Mouse (Mus musculus): ENCODE data around the gene Cad. TPM values are rescaled to one million over a fixed set of nuclear protein-coding genes. Genes with fewer than 3 reads are reported as not detected.
A peak's percentile ranks its signal among the peaks of the same experiment; 100 is the strongest.

Gene Cad
- total RNA-seq, 2 experiments from 2014 or later, result 16.9 to 18.0 TPM

DNA sequence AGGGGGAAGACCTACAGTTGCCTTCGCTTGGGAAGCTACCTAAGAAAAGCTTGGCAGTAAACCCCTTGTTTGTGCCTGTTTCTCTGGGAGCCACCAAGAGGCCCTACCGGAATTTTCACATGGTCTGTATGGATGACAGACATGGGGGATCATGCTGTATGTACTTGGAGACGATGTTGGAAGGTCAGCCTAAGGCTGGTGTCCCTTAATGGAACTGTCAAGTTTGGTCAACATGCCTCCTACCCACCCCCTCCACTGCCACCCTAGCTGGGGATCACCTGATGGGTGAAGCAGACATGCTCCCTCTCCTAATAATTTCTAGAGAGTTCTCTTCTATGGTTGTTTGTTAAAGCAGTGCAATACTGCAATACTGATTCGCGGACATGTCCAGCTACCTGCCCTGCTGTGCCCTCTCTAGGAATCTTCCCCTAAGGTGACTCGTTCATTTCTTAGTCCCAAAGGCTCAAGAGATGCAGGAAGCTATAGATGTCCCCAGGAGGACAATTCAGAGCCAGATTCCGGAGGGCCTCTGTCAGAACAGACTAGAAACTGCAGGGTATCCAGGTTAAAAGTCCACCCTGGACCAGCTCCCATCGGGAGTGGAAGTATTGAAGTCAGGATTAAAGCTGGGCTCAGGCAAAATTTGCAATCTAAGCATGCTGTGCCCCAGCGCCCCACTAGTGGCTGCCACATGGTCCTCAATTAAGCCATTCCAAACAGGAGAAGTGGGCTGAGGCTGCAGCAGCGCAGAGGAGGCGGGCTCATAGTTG is 41.3 kb downstream of the Cad start:
- no peak for DNase-seq (ENCODE audit: extremely low spot score in 1 of 2, low spot score in 1 of 2)

DNA sequence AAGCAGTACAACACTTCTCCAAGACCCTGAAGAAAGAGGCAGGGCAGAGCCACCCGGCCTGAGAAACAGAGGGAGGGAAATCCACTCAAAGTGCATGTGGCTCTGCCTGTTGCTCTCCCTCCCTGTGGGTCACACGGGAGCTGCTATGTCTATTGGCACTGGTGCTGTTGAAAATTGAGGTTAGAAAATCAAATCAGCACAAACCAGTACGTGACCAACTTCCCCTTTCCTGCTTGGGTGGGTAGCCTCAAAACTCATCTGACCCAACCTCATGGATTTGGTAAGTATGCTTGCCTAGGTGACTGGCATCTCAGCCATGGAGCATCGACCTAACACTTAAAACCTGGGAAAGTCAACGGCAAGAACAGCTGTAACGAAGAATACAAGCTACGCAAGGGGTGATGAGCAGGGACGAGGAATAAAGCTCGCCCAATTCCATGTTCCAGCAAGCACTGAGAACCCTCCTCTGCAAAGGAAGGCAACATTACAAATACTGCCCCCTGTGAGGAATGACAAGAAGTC is 51.3 kb downstream of the Cad start, which contains the start of gene Dnajc5g:
Gene Dnajc5g, plus strand, starts transcription at position 472 of the 522 bp plus-strand sequence.
- no peak for DNase-seq (ENCODE audit: extremely low spot score in 1 of 2, low spot score in 1 of 2)

DNA sequence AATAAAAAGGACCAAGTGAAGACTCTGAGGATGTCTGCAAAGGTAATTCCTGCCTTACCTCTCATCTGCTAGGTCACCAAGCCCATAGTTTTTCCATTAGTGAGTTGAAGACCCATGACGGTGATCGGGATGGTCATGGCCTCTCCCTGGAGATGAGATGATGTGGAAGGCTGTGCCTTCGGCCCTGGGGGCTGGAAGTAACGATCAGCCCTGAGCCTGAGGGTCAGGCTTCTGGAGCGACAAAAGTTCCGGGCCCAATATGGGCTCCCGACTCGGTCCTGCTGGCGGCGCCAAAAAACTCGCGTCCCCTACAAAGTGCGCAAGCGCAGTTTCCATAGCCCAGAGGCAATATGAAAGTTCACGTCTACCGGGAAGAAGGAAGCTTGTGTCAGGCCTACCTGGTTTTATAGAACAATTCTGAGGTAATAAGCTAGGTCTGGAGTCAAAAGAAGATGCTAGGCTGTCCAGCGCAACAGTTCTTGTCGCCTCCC is 53.5 kb downstream of the Cad start, which contains the start of gene Slc30a3:
Gene Slc30a3, minus strand, starts transcription at position 238 of the 491 bp plus-strand sequence.
- DNase-seq (ENCODE audit: extremely low spot score in 1 of 2, low spot score in 1 of 2), result no peak

DNA sequence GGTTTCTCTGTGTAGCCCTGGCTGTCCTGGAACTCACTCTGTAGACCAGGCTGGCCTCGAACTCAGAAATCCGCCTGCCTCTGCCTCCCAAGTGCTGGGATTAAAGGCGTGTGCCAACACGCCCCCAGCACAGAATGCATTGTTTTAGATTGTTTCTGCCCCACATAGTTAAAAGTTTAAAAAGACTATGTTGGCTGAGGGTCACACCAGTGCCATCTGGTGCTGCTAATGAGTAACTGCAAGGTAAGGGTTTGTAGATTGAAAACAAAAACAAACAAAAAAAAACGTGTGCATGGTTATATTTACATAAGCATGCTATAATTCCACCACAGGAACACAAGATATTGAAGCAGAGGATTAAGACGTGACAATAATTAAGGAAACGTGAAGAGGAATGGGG is 56.2 kb downstream of the Cad start:
- no peak for DNase-seq (ENCODE audit: extremely low spot score in 1 of 2, low spot score in 1 of 2)

DNA sequence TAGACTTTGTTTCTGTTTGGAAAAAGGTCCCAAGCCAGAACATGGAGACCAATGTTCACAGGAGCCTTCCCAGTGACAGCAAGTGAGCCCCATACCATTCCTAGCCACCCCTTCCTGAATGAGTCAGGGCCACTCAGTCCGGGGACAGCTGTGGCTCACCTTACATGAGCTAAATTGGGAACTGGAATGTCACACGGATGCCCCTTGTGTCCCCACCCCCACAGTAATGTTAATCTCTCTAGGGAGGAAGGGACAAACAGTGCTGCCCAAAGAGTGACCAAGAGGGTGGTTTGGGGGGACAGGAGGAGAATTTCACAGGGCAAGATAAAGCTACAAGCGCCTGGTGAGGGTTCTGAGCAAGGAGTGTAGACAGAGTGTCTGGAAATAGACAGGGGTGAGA is 61.8 kb downstream of the Cad start, which contains the start of gene Trim54:
Gene Trim54, plus strand, starts transcription at position 359 of the 400 bp plus-strand sequence.
- DNase-seq (ENCODE audit: extremely low spot score in 1 of 2, low spot score in 1 of 2), result no peak

DNA sequence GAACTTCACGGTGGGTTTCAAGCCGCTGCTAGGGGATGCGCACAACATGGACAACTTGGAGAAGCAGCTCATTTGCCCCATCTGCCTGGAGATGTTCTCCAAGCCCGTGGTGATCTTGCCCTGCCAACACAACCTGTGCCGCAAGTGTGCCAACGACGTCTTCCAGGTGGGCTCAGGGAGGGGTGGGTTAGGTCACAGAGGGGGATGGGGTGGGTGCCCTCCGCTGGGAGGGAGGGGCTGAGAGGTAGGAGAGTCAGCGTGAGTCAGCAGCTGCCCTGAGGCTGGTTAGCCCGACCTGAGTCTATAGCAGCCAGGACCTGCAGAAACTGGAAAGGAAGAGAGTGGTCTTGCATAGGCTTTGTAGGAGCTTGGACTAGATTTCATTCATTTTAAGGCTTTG is 62.3 kb downstream of the Cad start:
- no peak for DNase-seq (ENCODE audit: extremely low spot score in 1 of 2, low spot score in 1 of 2)

DNA sequence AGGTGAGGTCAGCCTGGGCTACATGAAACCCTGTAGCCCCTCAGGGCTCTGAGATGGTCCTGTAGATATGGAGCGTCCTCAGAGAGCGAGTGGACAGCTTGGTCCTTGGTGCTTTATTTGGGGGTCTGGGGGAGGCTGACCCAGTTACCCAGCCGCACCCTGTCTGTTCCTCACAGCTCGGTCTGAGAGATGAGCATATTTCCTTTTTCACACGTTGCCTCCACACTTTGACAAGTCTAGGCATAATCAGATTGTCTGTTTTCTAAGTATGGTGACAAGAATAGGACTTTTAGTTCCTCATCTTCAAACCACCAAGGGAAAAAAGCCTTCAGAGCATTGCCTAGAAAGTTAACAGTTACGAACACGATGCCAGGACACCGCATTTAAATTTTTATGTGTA is 66.5 kb downstream of the Cad start:
- DNase-seq (ENCODE audit: extremely low spot score in 1 of 2, low spot score in 1 of 2), result no peak

DNA sequence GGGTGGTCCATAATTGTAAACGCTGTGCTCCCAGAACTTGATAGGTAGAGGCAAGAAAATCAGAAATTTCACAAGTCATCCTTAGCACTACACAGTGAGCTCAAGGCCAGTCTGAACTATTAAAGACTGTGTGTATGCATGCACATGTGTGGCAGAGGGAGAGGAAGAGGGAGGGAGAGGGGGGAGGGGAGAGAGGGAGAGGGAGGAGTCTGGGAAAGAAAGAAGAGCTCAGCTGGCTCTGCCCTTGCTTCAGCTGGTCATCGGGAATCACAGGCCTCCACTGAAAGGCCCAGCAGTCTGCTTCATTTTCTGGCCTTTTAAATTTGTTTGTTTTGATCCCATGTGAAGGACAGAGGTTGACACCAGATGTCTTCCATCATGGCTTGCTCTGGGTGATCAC is 68.9 kb downstream of the Cad start:
- no peak for DNase-seq (ENCODE audit: extremely low spot score in 1 of 2, low spot score in 1 of 2)

DNA sequence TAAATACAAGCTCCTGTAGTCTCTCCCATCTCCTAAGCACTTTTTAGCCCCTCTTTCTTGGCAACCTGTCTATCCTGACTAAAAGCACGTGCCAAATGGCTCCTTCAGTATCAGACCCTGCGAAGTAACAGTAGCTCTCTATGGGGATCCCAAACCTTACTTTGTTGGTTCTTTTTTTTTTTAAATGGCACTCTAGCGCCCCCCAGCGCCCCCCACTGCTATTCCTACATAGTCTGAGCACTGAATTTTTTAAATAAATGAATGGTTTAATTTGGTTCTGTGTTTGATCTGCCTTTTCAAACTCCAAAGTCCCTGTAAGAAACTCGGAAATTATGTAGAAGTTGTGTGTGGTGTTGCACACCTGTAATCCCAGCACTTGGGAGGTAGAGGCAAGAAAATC is 71.5 kb downstream of the Cad start:
- peak in 1 of 2 experiments; percentile 16 for DNase-seq (ENCODE audit: extremely low spot score in 1 of 2, low spot score in 1 of 2)

Other genes starting within 250 kb of the Cad start
- gene Mapre3, start 240.1 kb upstream of the Cad start, total RNA-seq (2021), result 100 to 1,000 TPM; 230 to 250 TPM
- 10 to 100 TPM; 60.4 to 60.8 TPM for gene Tmem214, start 186.8 kb upstream of the Cad start, total RNA-seq (2021)
- 10 to 100 TPM; 13.0 to 14.5 TPM for gene Agbl5, start 166.1 kb upstream of the Cad start, total RNA-seq (2021)
- 100 to 1,000 TPM in 1 of 2 experiments, 10 to 100 TPM in 1; 92.7 to 101 TPM for gene Ost4, start 147.0 kb upstream of the Cad start, total RNA-seq (2021)
- gene Emilin1, start 141.4 kb upstream of the Cad start, total RNA-seq (2021), result 1 to 10 TPM; 2.5 to 3.4 TPM
- 10 to 100 TPM; 12.3 to 15.5 TPM for gene Khk, start 133.3 kb upstream of the Cad start, total RNA-seq (2021)
- gene Cgref1, start 109.2 kb upstream of the Cad start, total RNA-seq (2021), result 10 to 100 TPM; 14.5 to 16.7 TPM
- gene Preb, start 94.4 kb upstream of the Cad start, total RNA-seq (2021), result 100 to 1,000 TPM; 126 to 131 TPM
- gene Tcf23, start 86.1 kb upstream of the Cad start, total RNA-seq (2021), result under 1 TPM; 0.09 to 0.12 TPM
- 10 to 100 TPM; 69.4 to 78.9 TPM for gene Atraid, start 6.5 kb upstream of the Cad start, total RNA-seq (2021)
- gene Slc5a6, start 5.9 kb upstream of the Cad start, total RNA-seq (2021), result 10 to 100 TPM; 14.2 to 15.3 TPM
- gene Dnajc5g, start 51.5 kb downstream of the Cad start, total RNA-seq (2021), result not detected
- 10 to 100 TPM; 78.9 to 86.5 TPM for gene Slc30a3, start 53.5 kb downstream of the Cad start, total RNA-seq (2021)
- not detected for gene Trim54, start 61.9 kb downstream of the Cad start, total RNA-seq (2021)
- not detected for gene Ucn, start 84.0 kb downstream of the Cad start, total RNA-seq (2021)
- gene Mpv17, start 99.5 kb downstream of the Cad start, total RNA-seq (2021), result 10 to 100 TPM; 55.0 to 59.0 TPM
- gene Gm29609, start 125.1 kb downstream of the Cad start, total RNA-seq (2021), result 1 to 10 TPM; 1.6 to 2.8 TPM
- 10 to 100 TPM; 50.8 to 77.4 TPM for gene Gtf3c2, start 125.4 kb downstream of the Cad start, total RNA-seq (2021)
- gene Snx17, start 138.4 kb downstream of the Cad start, total RNA-seq (2021), result 10 to 100 TPM; 76.8 to 83.9 TPM
- gene Eif2b4, start 138.7 kb downstream of the Cad start, total RNA-seq (2021), result 10 to 100 TPM; 46.8 to 56.7 TPM
- gene Zfp513, start 147.5 kb downstream of the Cad start, total RNA-seq (2021), result 10 to 100 TPM; 25.7 to 31.5 TPM
- gene Ppm1g, start 165.9 kb downstream of the Cad start, total RNA-seq (2021), result 10 to 100 TPM; 77.0 to 77.2 TPM
- gene Nrbp1, start 186.1 kb downstream of the Cad start, total RNA-seq (2021), result 10 to 100 TPM; 83.5 to 88.5 TPM
- not detected for gene Gm9970, start 186.5 kb downstream of the Cad start, total RNA-seq (2021)
- 1 to 10 TPM; 2.0 to 3.1 TPM for gene Krtcap3, start 196.9 kb downstream of the Cad start, total RNA-seq (2021)
- gene Ift172, start 236.3 kb downstream of the Cad start, total RNA-seq (2021), result 10 to 100 TPM; 72.9 to 81.8 TPM
- 100 to 1,000 TPM; 172 to 175 TPM for gene Fndc4, start 241.3 kb downstream of the Cad start, total RNA-seq (2021)
- gene Gckr, start 242.7 kb downstream of the Cad start, total RNA-seq (2021), result under 1 TPM in 1 of 2 experiments, not detected in 1; 0.31 TPM